Mouse (Mus musculus) adrenal gland, postnatal 4 days (tissue): Measurements from ENCODE around the gene Fdx1. TPM values are rescaled to one million over a fixed set of nuclear protein-coding genes. Genes with fewer than 3 reads are reported as not detected.
A peak's percentile ranks its signal among the peaks of the same experiment; 100 is the strongest.

Experiments used
- DNase-seq, 2 experiments: peaks; one replicate each; pipeline ENCODE4 v3.0.0; 2021 to 2022; ENCODE audit warnings: low spot score in 2 of 2, mixed read lengths in 2 of 2
- long read RNA-seq, 2 experiments: library from polyadenylated mRNA; stranded (forward); transcript quantifications; one replicate each; pipeline ENCODE4 v2.0.0; 2021
- total RNA-seq, 2 experiments: library from RNA; stranded (reverse); gene quantifications; 2 replicates each; pipeline ENCODE4 v1.2.3; 2021

Gene Fdx1
- 100 to 1,000 TPM; 853 to 953 TPM for total RNA-seq
- long read RNA-seq, experiment 1, transcript Fdx1-201 (4 exons, 875 nt), result major isoform, 508 of 566 reads
- long read RNA-seq, experiment 1, partial matches to known transcripts, result 48 of 566 reads
- long read RNA-seq, experiment 1, other reads (novel, unspliced or antisense), result 6 of 566 reads
- long read RNA-seq, experiment 2, transcript Fdx1-202 (4 exons, 2,759 nt), result minor isoform, 6 of 780 reads
- long read RNA-seq, experiment 2, transcript Fdx1-201 (4 exons, 875 nt), result major isoform, 649 of 780 reads
- long read RNA-seq, experiment 2, partial matches to known transcripts, result 118 of 780 reads
- long read RNA-seq, experiment 2, other reads (novel, unspliced or antisense), result 7 of 780 reads

GRCm38 (mm10) chr9:51962975-51963701, at the start of gene Fdx1:
TSS of gene Fdx1 (minus strand) at chr9:51963556.
- peak; percentile 80 to 85 for DNase-seq

GRCm38 (mm10) chr9:52012781-52013436, 49.6 kb upstream of the Fdx1 start:
- DNase-seq, result no peak

- DNase-seq, result no peak
These were observed 49.0 kb upstream of the Fdx1 start for GRCm38 (mm10) chr9:52012311-52012710.

- DNase-seq, result no peak
These were observed 45.2 kb upstream of the Fdx1 start for GRCm38 (mm10) chr9:52008511-52008910.

GRCm38 (mm10) chr9:52007341-52007740, 44.0 kb upstream of the Fdx1 start:
- DNase-seq, result no peak

- no peak for DNase-seq
These were observed 40.1 kb upstream of the Fdx1 start for GRCm38 (mm10) chr9:52003501-52003900.

GRCm38 (mm10) chr9:51995331-51996099, 32.2 kb upstream of the Fdx1 start:
- DNase-seq, result no peak

- DNase-seq, result no peak
These were observed 31.4 kb upstream of the Fdx1 start for GRCm38 (mm10) chr9:51994636-51995260.

- DNase-seq, result no peak
These were observed 30.3 kb upstream of the Fdx1 start for GRCm38 (mm10) chr9:51993486-51994275.

GRCm38 (mm10) chr9:51991241-51991876, 28.0 kb upstream of the Fdx1 start:
- no peak for DNase-seq

- peak in 1 of 2 experiments; percentile 40 for DNase-seq
These were observed 27.5 kb upstream of the Fdx1 start for GRCm38 (mm10) chr9:51990828-51991227.

GRCm38 (mm10) chr9:51985493-51986099, 22.2 kb upstream of the Fdx1 start:
- no peak for DNase-seq

- DNase-seq, result no peak
These were observed 17.8 kb upstream of the Fdx1 start for GRCm38 (mm10) chr9:51981131-51981530.

GRCm38 (mm10) chr9:51979301-51979700, 15.9 kb upstream of the Fdx1 start:
- DNase-seq, result no peak

GRCm38 (mm10) chr9:51978545-51979259, 15.3 kb upstream of the Fdx1 start:
- no peak for DNase-seq

- peak; percentile 58 to 80 for DNase-seq
These were observed 14.2 kb upstream of the Fdx1 start for GRCm38 (mm10) chr9:51977439-51978000.

- no peak for DNase-seq
These were observed 11.5 kb upstream of the Fdx1 start for GRCm38 (mm10) chr9:51974871-51975270.

GRCm38 (mm10) chr9:51973846-51974245, 10.5 kb upstream of the Fdx1 start:
- no peak for DNase-seq
